Mouse (Mus musculus): Measurements from ENCODE around the gene Dpysl4.

The Dpysl4 gene

DNA sequence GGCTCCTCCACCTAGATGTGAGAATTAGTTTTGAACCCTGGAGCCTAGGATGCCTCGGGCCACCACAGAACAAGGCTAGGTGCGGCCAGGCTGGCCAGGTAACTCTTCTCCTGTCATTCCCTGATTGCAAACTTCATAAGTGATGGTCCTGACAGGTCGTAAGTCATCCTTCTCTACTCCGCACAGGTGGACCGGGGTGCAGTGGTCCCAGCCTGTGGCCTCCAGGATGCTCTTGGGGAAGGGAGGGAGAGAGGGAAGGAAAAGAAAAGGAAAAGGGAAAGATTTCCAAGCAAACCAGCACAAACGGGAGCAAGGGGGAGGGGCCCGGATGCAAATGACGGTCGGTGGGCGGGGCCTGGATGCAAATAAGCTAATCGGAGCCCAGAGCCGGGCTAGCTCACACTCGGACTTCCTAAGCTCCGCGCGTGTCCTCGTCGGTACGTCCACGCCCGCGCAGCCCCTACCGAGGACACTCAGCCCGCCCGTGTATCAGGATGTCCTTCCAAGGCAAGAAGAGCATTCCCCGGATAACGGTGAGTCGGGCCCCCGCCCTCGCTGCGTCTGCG is at the start of gene Dpysl4:
TSS of gene Dpysl4 (plus strand) at position 373 of the 566 bp plus-strand sequence.
- no peak for DNase-seq (ENCODE audit: low read depth)

DNA sequence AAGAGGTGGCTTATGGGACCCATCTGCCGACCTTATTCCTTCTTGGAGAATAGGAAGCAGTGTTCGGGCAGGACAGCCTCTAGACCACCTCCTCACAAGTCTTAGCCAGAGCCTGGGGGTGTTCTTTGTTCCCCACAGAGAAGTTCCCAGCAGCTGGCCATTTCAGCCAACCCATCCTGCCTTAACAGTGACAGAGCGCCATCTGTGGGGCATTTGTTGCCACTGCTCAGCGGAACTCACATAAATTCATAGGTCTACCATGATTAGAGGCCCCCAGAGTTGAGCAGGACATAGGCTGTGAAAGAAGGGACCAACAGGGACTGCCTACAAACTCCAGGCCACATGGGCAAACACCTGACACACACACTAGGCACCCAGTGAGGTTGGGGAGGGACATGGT is 22.4 kb upstream of the Dpysl4 start:
- no peak for DNase-seq (ENCODE audit: low read depth)

DNA sequence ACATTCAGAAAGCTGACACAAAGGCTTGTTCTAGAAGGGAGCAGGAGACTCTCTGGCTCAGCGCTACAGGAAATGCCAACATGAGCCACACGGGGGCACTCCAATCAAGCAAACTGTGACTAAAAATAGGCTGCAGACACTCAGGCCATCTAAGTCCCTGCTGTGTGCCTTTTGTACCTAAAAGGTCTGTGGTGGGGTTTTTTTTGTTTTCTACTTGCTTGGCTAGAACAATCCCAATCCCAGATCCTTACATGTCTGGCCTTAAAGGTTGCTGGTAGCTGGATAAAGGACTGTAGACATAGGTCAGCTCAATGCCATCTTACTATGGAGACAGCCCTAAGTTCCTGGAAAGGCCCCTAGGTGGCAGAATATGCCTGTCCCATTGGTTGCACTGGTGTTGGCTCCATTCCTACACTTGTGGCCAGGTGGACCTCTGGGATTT is 17.6 kb upstream of the Dpysl4 start:
- peak; percentile 24 for DNase-seq (ENCODE audit: low read depth)

DNA sequence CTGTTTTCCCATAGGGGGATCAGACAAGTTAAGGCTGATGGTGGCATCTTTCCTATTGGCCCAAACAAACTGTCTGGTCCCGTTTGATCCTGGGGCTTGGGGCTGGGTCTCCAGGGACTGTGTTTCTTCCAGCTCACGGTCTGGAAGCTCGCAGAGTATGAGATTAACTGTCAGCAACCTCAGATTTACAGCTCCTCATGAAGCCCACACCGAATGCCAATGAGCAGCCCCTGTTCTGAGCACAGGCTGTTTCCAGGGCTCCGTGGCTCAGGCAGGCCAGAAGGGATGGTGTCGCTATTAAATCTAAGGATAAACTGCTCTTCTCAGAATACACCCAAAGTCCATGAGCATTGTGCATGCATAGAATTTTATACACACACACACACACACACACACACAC is 11.6 kb upstream of the Dpysl4 start:
- DNase-seq (ENCODE audit: low read depth), result no peak

DNA sequence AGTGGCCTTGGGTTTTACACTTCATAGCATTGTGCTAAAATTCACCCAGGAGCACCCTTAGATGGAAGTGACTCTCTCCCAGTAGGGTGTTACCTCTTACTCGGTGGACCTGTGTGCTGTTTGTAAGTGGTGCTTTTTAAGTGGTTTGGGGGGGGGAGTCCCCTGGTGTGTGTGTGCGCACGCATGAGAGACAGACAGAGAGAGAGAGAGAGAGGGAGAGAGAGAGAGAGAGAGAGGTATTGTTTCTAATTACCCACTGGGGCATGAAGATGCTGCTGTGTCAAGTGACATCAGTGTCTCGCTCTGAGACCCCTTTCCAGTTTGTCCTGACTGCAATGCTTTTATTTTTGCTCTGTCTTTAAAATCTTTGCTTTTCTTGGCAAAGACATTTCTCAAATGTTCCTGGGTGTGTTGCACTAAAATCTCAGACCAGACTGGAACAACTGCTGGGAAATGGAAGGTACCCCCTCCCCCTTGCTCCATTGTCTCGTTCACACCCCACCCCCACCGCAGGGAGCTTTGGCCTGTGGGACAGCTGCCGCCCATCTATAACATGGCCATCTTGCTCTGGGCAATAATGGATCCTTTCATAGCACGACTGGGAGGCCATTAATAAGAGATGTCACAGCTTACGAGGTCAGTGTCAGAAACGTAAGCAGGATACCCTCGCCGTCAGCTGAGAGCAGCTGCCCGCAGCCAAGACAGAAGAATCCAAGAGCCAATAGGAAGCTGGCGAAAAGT is 10.6 kb upstream of the Dpysl4 start:
- no peak for DNase-seq (ENCODE audit: low read depth)

DNA sequence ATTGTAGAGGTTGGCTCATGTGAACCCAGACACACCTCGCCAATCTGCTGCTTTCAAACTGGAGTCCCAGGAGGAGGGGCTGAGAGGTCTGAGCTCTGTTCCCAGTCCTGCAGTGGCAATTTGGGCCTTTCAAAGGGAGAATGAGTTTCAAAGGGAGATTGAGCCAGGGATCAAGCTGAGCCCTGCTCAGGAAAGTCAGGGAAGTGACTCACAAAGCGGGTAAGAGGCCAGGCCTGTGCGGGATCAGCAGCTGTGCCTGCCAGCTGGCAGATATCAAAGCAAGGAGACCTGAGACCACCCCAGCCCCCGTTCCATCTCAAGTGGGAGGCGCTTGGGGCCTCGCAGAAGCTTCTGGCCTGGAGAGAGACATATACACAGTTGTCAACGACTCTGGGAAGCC is 8.5 kb upstream of the Dpysl4 start:
- DNase-seq (ENCODE audit: low read depth), result no peak

DNA sequence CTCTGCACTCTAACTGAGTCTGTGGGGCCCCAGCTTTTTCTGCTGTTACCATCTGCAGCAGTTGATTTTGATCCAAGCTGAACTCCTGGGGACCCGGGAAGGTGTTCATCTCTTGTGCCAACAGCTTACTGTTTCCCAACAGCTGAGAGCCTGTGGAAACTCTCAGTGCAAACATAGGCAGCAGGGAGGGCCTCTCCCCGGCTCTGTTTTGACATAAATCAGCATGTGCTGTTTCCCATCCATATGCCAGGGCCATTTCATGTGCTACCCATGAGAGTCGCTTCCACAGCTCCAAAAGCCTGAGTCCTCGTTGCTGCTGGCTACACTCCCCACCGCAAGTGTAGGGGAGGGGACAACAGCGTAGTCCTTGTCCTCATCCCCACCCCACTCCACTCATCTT is 7.6 kb upstream of the Dpysl4 start:
- no peak for DNase-seq (ENCODE audit: low read depth)

DNA sequence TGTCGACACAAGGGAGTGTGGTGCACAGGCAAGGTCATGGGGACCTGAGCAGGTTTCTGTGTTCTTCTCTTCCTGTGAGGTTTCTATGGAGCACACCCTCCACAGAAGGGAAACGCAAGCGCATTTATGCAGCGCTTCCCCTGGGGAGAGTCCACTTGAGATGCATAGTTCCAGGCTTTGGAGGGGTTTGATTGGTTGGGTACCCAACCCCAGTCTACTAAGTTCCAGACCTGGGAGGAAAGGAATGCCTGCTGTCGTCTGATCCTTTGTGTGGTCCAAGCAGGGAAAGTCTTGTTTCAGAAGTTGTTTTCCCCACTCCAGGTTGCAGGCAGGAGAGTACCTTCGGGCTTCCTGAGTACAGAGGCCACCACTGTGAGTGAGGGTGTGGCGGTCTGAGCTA is 6.7 kb upstream of the Dpysl4 start:
- no peak for DNase-seq (ENCODE audit: low read depth)

DNA sequence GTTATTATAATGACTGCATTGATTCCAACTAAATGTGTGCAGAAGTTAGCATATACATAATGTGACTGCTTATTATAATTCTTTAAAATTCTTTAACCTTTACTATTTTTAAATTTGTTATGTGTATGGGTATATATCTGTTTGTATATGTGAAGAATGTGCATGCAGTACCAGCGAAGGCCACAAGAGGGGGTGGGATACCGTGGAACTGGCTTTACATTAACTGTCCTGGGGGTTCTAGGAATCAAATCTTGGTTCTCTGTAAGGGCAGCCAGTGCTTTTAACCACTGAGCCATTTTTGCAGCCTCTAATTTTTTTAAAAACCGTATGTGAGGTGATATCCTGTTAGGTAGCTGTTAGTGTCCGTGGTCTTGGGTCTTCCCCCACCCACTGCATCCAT is 5.1 kb upstream of the Dpysl4 start:
- DNase-seq (ENCODE audit: low read depth), result no peak

DNA sequence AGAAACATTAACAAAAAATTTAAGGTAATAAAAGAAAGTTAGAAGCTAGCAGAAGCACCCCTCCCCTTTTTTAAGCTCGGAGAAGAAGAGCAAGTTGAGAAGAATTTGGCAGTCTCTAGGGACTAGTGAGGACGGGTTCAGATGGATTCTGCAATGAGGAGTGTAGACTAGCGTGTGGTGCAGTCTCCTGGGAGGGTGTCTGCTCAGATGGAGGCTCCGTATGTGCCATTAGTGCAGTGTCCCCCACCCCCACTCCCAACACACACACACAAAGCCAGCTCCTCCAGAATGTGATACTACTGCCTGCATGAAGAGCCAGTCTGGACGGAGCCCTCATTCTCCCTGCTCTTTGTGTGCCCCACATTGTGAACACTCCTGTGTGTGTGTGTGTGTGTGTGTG is 4.6 kb upstream of the Dpysl4 start:
- no peak for DNase-seq (ENCODE audit: low read depth)

DNA sequence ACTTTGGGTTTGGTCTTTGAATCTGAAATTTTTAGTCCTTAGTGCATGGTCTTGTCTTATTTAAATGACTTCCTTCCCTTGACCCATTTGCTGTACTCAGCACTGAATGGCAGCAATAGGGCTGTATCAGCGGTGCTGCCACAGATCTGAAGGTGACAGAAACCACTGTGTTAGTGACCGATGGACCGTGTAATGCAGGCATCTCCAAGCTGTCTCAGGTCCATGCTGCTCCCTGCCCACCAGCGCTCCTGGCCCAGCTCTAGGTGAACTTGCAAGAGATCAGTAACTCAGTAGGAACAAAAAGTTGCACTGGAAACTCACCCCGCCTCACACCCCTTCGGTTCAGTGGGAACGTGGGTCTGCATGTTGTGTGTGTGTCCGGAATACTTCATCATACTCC is 3.5 kb upstream of the Dpysl4 start:
- no peak for DNase-seq (ENCODE audit: low read depth)

DNA sequence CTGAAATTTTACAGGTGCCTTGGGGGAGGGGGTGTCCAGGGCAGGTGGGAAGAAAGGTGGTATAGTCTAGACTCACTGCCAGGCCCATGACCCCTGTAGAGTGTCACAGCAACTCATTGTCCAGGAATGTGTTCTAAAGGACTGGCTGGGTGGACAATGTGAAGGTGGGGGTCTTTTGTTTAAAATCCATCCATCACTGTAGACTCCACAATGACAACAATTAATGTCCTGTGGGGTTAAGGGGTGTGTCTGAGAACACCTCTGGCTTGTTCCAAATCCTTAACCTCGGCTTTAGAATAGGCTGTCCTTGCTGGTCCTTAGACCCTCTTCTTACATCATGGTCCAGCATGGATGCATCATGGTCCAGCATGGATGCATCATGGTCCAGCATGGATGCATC is 1.5 kb upstream of the Dpysl4 start:
- DNase-seq (ENCODE audit: low read depth), result no peak

DNA sequence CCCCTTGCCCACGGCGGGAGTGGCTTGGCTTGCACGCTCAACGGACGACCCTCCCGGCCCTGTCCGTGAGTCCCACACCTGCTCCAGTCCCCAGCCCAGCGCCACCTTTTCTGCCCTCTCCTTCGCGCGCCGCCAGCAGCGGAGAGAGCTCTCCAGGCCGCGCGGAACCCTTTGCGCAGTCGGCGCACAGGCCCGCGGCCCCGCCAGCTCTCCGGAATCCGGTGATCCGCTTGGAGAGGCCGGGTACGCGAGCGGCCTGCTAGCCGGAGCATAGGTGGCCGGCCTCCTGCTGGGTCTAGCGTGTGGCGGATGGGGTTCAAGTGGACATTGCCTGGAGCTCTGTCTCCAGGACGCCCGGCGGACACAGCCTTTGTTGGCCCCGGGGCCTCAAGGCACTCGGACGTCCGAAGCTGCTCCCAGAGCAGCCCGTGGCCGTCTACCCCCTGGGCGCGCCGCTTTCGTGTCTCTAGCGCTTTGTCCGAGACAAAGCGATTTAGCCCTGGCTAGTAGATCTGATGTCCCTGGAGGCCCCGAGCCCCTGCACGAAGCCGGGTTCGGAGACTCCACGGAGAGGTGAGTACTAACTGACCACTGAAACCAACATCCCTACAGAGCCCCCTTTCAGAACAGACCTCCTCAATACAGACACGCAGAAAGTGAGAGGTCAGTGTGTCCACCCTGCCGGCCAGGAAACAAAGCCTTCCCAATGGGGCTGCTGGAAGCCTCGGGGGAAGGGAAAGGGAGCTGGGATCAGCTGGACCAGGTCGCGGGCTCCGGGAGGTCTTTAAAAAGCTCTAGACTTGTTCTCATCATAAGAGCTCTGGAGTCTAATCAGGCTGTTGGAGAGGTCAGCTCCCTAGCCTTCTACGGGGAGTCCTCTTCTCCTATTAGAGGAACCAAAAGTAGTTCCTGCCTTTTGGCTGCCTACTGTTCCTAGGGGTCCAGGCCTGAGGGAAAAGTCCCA is 676 bp downstream of the Dpysl4 start:
- no peak for DNase-seq (ENCODE audit: low read depth)

DNA sequence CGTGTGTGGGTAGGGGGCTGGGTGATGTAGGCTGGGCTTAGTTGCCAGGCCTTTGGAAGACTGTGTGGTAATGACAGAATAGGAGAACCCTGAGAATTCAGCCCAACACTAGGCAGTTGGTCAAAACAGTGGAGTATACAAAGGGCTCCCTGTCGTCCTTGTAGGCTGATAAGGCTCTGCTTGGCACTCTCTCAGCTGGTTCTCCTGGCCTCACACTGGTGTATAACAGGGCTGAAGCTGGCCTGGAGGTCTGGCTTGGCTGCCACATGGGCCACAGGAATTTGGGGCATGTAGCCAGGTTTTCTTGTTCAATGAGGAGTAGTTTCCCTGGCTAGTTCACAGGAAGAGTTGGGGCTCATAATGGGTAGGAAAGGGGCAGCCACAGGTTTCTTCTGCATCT is 2.0 kb downstream of the Dpysl4 start:
- no peak for DNase-seq (ENCODE audit: low read depth)

DNA sequence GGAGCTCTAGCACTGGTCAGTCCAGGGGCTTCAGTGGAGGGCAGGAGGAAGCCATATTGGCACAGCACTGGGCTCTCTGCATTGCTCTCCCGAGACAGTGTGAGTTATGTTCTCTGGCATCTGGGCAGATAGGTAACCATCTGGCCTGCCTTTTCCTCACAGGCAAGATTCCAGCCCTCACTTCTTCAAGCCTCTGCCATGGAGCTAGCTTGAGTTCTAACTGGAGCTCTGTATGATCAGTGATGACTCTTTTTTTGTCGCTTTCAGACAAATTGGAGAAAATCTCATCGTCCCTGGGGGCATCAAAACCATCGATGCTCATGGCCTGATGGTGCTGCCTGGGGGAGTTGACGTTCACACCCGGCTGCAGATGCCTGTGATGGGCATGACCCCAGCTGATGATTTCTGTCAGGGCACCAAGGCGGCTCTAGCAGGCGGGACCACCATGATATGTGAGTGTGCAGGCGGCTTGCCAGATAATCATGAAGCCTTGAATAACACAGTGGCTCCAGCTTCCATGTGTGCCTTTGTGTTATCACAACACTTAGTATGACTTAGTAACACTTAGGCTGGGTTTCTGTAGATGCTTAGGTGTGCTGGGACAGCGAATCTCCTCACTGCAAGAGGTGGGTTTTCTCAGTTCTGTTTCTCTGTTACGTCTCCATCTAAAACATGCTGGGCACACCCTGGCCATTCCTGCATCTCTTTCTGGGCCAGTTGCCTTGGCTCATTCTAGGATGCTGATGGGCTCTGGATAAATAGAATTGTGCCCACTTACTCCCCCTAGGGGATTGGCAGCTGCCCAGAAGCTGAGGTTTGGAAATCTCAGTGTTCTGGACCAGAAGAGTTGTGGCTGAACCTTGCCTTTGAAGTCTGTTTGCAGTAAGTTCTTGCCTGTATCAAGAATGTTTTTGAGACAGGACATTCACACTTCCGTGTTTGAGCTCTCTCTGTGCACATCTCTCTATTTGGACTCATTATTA is 4.4 kb downstream of the Dpysl4 start:
- DNase-seq (ENCODE audit: low read depth), result no peak

DNA sequence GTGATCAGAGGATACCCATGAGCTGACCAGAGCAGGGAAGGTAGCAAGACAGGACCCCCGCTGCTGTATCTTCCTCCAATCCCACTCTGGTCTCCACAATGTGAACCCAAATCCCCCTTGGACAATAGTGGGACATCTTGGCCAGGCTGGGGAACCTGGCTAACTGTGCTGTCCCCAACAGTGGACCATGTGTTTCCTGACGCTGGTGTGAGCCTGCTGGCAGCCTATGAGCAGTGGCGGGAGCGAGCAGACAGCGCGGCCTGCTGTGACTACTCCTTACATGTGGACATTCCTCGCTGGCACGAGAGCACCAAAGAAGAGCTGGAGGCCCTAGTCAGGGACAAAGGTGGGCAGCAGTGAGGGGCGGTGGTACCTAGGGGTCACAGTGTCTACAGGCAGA is 5.9 kb downstream of the Dpysl4 start:
- no peak for DNase-seq (ENCODE audit: low read depth)

DNA sequence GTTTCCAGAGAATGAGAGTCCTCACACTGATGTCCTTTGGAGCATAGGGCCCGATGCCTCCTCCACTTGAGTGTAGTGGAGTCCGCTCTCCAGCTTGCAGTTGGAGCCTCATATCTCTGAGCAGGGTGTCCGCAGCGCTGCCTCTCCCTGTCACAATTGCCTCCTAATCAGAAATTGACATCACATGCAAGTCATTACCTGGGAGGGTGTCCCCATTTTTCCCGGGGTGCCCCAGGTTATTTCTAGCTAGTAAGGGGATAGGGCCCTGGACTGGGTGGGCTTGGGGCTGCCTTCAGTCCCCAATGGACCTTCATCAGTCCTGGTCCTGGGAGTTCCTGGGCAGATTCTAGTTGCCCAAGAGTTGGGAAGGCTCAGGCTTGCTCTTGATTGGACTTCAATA is 6.9 kb downstream of the Dpysl4 start:
- DNase-seq (ENCODE audit: low read depth), result no peak

DNA sequence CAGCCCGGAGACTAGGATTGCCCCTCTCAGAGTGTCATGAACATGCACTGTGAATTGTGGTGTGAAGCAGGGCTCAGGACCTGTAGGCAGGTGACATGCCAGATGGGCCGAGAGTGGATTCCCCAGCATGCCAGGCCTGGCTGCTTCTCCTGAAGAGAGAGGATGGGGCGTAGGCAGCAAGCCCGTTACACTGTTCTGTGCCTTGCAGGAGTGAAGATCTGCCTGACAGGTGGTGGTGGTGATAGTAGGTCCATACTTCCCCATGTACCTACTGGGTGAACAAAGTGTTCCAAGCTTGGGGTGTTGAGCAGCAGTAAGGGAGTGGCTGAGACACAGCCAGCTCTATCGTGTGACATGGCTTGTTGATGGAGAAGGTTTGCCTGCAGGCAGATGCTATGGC is 7.3 kb downstream of the Dpysl4 start:
- no peak for DNase-seq (ENCODE audit: low read depth)

DNA sequence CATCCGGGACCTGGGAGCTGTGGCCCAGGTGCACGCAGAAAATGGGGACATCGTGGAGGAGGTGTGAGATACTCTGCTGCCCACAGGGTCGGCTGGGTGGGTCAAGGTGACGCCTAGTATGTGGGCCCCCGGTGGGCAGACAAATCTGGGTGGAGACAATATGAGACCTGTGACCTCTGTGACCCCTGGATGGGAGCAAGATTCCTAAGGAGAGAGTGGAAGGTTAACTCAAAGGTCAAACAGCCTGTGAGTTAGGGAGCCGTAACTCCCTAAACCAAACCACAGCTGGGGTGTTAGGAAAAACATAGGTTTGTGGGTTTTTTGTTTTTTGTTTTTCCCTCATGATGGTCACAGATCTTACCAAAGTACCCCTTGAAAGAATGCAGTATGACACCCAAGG is 8.0 kb downstream of the Dpysl4 start:
- no peak for DNase-seq (ENCODE audit: low read depth)

DNA sequence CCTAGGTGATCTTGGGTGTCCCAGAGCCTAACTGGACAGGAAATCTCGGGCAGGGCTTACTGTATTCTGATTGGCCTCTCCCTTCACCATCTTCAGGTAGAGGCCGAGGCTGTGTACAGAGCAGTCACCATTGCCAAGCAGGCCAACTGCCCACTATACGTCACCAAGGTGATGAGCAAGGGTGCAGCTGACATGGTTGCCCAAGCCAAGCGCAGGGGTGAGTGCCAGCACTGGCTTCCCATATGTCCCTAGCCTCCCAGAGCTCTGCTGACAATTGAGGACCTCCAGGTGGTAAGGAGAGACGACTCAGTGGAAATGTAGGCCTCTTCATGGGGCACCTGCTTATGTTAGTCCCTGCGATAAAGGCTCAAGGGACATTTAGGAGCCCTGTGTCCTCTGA is 9.0 kb downstream of the Dpysl4 start:
- no peak for DNase-seq (ENCODE audit: low read depth)

DNA sequence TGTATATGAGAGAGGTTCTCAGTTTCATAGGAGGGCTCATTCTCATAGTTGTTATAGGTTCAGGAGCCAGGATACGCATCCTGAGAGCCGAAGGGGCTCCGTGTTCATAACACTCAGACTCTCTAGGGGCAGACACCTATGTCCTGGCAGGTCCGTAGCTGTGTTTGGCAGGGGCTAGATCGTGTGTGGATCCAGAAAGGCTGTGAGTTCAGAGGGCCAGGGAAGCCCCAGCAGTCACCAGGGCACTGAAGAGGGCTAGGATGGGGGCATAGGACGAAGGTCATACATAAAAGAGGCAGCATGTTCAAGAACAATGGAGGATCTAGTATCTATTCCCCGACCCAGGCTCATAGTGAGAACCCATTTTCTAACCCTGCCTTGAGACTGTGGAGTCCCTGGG is 9.5 kb downstream of the Dpysl4 start:
- DNase-seq (ENCODE audit: low read depth), result no peak

DNA sequence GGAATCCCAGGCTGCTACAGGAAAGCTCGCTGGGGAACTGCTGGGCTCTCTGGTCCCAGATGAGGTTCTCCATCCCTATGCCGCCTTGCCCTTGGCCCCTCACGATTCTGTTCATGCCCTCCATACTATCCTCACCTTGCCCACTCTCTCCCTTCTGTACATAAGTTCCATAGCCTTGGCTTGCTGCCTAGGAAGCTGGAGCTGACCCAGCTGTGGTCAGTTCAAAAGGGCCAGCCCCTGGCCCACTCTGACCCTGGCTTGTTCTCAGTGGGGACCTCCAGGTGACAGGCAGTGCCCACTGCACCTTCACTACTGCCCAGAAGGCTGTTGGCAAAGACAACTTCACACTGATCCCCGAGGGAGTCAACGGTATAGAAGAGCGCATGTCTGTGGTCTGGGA is 10.6 kb downstream of the Dpysl4 start:
- no peak for DNase-seq (ENCODE audit: low read depth)
